In genomic region chr6:72680936-72681335, GRCm38 (mm10) we compare ENCODE assay signal across 26 mouse cellular contexts.
DNase-seq lines count a peak whose midpoint lies in the region; ATAC-seq and TF ChIP-seq lines count a peak whose summit lies in the region.
"Had no signal": no experiment of that assay in that cellular context is flagged by ENCODE, and none has a peak within 500 bp of the region (broad histone marks: within the 10 kb centered on the region; RNA-seq: fewer than 3 reads in every experiment).

No protein-coding gene starts in this region.

- H3K9me3 ChIP-seq in embryonic facial prominence, embryonic 14.5 days (ENCODE audit: control insufficient read depth, low read length) = no peaks in the 10 kb centered on the region
- H3K9me3 ChIP-seq in embryonic facial prominence, embryonic 10.5 days = no peaks in the 10 kb centered on the region
- H3K9me3 ChIP-seq in kidney, embryonic 14.5 days (ENCODE audit: control insufficient read depth, low read length) = no peaks in the 10 kb centered on the region
- H3K9me3 ChIP-seq in kidney, postnatal 0 days (replicated peaks; ENCODE audit: low read length) = no peaks in the 10 kb centered on the region
- no peaks in the 10 kb centered on the region for H3K9me3 ChIP-seq in limb, embryonic 12.5 days
- H3K9me3 ChIP-seq: embryonic facial prominence, embryonic 13.5 days; heart, embryonic 12.5 days; heart, embryonic 15.5 days; hindbrain, embryonic 10.5 days; hindbrain, embryonic 13.5 days had no signal

- no peak overlapping the region for H3K4me2 ChIP-seq in embryonic facial prominence, embryonic 14.5 days (ENCODE audit: low read depth, low read length)
- no peak overlapping the region for H3K4me2 ChIP-seq in kidney, embryonic 14.5 days (replicated peaks; ENCODE audit: low read depth, low read length)
- no peak overlapping the region for H3K4me2 ChIP-seq in kidney, postnatal 0 days (ENCODE audit: low read length)
- no peak overlapping the region for H3K4me2 ChIP-seq in limb, embryonic 12.5 days
- H3K4me2 ChIP-seq: embryonic facial prominence, embryonic 13.5 days; heart, embryonic 12.5 days; heart, embryonic 15.5 days; hindbrain, embryonic 13.5 days had no signal

- H3K36me3 ChIP-seq in embryonic facial prominence, embryonic 14.5 days (ENCODE audit: control insufficient read depth, insufficient read depth, low read length) = no peaks in the 10 kb centered on the region
- 0 out of 2 replicates have a peak, but pooled peaks cover 4% of the 10 kb centered on the region for H3K36me3 ChIP-seq in embryonic facial prominence, embryonic 10.5 days (replicated peaks)
- H3K36me3 ChIP-seq in kidney, embryonic 14.5 days (ENCODE audit: control insufficient read depth, insufficient read depth, low read length) = no peaks in the 10 kb centered on the region
- H3K36me3 ChIP-seq in kidney, postnatal 0 days (ENCODE audit: insufficient read depth, low read length) = no peaks in the 10 kb centered on the region
- H3K36me3 ChIP-seq in limb, embryonic 12.5 days = peaks cover 3% of the 10 kb centered on the region; the same call in 1 of the 2 replicates
- H3K36me3 ChIP-seq: heart, embryonic 12.5 days; heart, embryonic 15.5 days; hindbrain, embryonic 13.5 days had no signal

- H3K27me3 ChIP-seq in embryonic facial prominence, embryonic 14.5 days (replicated peaks; ENCODE audit: control insufficient read depth, insufficient read depth, low read length) = no peaks in the 10 kb centered on the region
- no peaks in the 10 kb centered on the region for H3K27me3 ChIP-seq in embryonic facial prominence, embryonic 10.5 days (replicated peaks; ENCODE audit: low read depth, poor library complexity, severe bottlenecking)
- no peaks in the 10 kb centered on the region for H3K27me3 ChIP-seq in kidney, embryonic 14.5 days (ENCODE audit: control insufficient read depth, insufficient read depth, low read length)
- no peaks in the 10 kb centered on the region for H3K27me3 ChIP-seq in kidney, postnatal 0 days (ENCODE audit: insufficient read depth, low read length)
- no peaks in the 10 kb centered on the region for H3K27me3 ChIP-seq in limb, embryonic 12.5 days
- H3K27me3 ChIP-seq: embryonic facial prominence, embryonic 13.5 days; heart, embryonic 12.5 days; heart, embryonic 15.5 days had no signal

- no peak overlapping the region for H3K4me3 ChIP-seq in embryonic facial prominence, embryonic 14.5 days (ENCODE audit: low read depth, low read length)
- H3K4me3 ChIP-seq in embryonic facial prominence, embryonic 10.5 days = no peak overlapping the region
- no peak overlapping the region for H3K4me3 ChIP-seq in kidney, embryonic 14.5 days (ENCODE audit: low read length)
- H3K4me3 ChIP-seq in kidney, postnatal 0 days (replicated peaks; ENCODE audit: low read depth, low read length) = no peak overlapping the region
- H3K4me3 ChIP-seq in limb, embryonic 12.5 days (replicated peaks) = no peak overlapping the region
- H3K4me3 ChIP-seq: embryonic facial prominence, embryonic 13.5 days; gastrocnemius, adult 2 months; heart, embryonic 12.5 days; heart, embryonic 15.5 days; hindbrain, embryonic 10.5 days; hindbrain, embryonic 13.5 days had no signal

- H3K4me1 ChIP-seq in embryonic facial prominence, embryonic 14.5 days (ENCODE audit: control insufficient read depth, insufficient read depth, low read length) = peaks cover 69% of the 10 kb centered on the region
- H3K4me1 ChIP-seq in embryonic facial prominence, embryonic 10.5 days = peaks cover 82% of the 10 kb centered on the region
- peaks cover 64% of the 10 kb centered on the region for H3K4me1 ChIP-seq in kidney, embryonic 14.5 days (ENCODE audit: control insufficient read depth, insufficient read depth, low read length)
- peaks cover 52% of the 10 kb centered on the region for H3K4me1 ChIP-seq in kidney, postnatal 0 days (replicated peaks; ENCODE audit: insufficient read depth, low read length)
- peaks cover 91% of the 10 kb centered on the region for H3K4me1 ChIP-seq in limb, embryonic 12.5 days (replicated peaks)

- H3K9ac ChIP-seq in embryonic facial prominence, embryonic 14.5 days (ENCODE audit: low read depth, low read length) = no peak overlapping the region
- H3K9ac ChIP-seq in kidney, embryonic 14.5 days (ENCODE audit: low read depth, low read length) = no peak overlapping the region
- H3K9ac ChIP-seq in kidney, postnatal 0 days (ENCODE audit: low read depth, low read length) = no peak overlapping the region
- no peak overlapping the region for H3K9ac ChIP-seq in limb, embryonic 12.5 days (replicated peaks)
- H3K9ac ChIP-seq: forebrain, postnatal 0 days; heart, embryonic 12.5 days; heart, embryonic 15.5 days; hindbrain, embryonic 13.5 days had no signal

- 83% methylated on average over 9 of the region's 9 CpGs for WGBS in embryonic facial prominence, embryonic 14.5 days
- WGBS in embryonic facial prominence, embryonic 10.5 days = 95% methylated on average over 9 of the region's 9 CpGs
- 45% methylated on average over 9 of the region's 9 CpGs for WGBS in kidney, embryonic 14.5 days
- 35% methylated on average over 9 of the region's 9 CpGs for WGBS in kidney, postnatal 0 days
- 76% methylated on average over 9 of the region's 9 CpGs for WGBS in limb, embryonic 12.5 days

- no peak for DNase-seq in embryonic facial prominence, embryonic 14.5 days (ENCODE audit: low spot score)
- no peak for DNase-seq in embryonic facial prominence, embryonic 10.5 days (ENCODE audit: low spot score)
- DNase-seq in kidney, postnatal 25 days = no peak
- DNase-seq in kidney, postnatal 0 days (ENCODE audit: low spot score) = peak; percentile 53
- no peak for DNase-seq in kidney, adult 11 months
- DNase-seq in adrenal gland, postnatal 14 days = no peak
- DNase-seq: adrenal gland, adult 8-10 months; cerebellum, adult 11 months; cerebellum, adult 2 months; cerebellum, adult 9-11 months; cerebellum, postnatal 25 days; forebrain, postnatal 0 days; gastrocnemius, adult 2 months; gastrocnemius, postnatal 14 days; heart, adult 11 months; heart, postnatal 36 days had no signal

- no peak for ATAC-seq in embryonic facial prominence, embryonic 14.5 days (ENCODE audit: low read depth)
- no peak for ATAC-seq in kidney, embryonic 14.5 days (ENCODE audit: low FRiP score, low TSS enrichment)
- no peak for ATAC-seq in kidney, postnatal 0 days (replicated peaks; ENCODE audit: low FRiP score, low read depth)
- no peak for ATAC-seq in limb, embryonic 12.5 days (ENCODE audit: insufficient number of reproducible peaks, insufficient read depth, low FRiP score, low TSS enrichment, low read depth)
- ATAC-seq: activated CD4-positive, CD25-positive, alpha-beta regulatory T cell, adult 4 months; forebrain, embryonic 14.5 days; forebrain, postnatal 0 days; hindbrain, embryonic 16.5 days had no signal

- no peak for TF ChIP-seq CTCF in kidney, postnatal 0 days (IDR thresholded peaks at IDR 0.05; ENCODE audit: low read depth)

- 0 out of 2 replicates have a peak overlapping the region, but pooled peaks have one; percentile 9 for H3K27ac ChIP-seq in embryonic facial prominence, embryonic 14.5 days (replicated peaks; ENCODE audit: low read depth, low read length)
- H3K27ac ChIP-seq in embryonic facial prominence, embryonic 10.5 days (replicated peaks) = no peak overlapping the region
- H3K27ac ChIP-seq in kidney, embryonic 14.5 days (ENCODE audit: low read depth, low read length) = 0 out of 2 replicates have a peak overlapping the region, but pooled peaks have one; percentile 49
- H3K27ac ChIP-seq in kidney, postnatal 0 days = no peak overlapping the region
- peak overlapping the region; percentile 59; the same call in 1 of the 2 replicates for H3K27ac ChIP-seq in limb, embryonic 12.5 days
- H3K27ac ChIP-seq: gastrocnemius, adult 2 months; heart, embryonic 15.5 days; hindbrain, embryonic 13.5 days had no signal

Comparison
In these comparisons a context has a peak if more than half of its experiments do, and no peak if none do; other contexts are left out.
1. H3K27ac ChIP-seq: peak in embryonic facial prominence, embryonic 14.5 days (single experiment), kidney, embryonic 14.5 days (single experiment) and limb, embryonic 12.5 days (single experiment); none in embryonic facial prominence, embryonic 10.5 days (single experiment) and kidney, postnatal 0 days (single experiment).